Mouse (Mus musculus) retina, adult 2 months (tissue): Measurements from ENCODE around the gene Rasgrp4.
A peak's percentile ranks its signal among the peaks of the same experiment; 100 is the strongest.
"Not testable (repeated sequence)": the region's sequence is repeated elsewhere in the genome, so short reads cannot be mapped to it uniquely, and the experiment has no call there.

Experiments
- DNase-seq: peaks from one replicate; pipeline ENCODE4 v3.0.0-alpha.2; 2012; ENCODE audit warnings: low read depth, low spot score

The Rasgrp4 gene

DNA sequence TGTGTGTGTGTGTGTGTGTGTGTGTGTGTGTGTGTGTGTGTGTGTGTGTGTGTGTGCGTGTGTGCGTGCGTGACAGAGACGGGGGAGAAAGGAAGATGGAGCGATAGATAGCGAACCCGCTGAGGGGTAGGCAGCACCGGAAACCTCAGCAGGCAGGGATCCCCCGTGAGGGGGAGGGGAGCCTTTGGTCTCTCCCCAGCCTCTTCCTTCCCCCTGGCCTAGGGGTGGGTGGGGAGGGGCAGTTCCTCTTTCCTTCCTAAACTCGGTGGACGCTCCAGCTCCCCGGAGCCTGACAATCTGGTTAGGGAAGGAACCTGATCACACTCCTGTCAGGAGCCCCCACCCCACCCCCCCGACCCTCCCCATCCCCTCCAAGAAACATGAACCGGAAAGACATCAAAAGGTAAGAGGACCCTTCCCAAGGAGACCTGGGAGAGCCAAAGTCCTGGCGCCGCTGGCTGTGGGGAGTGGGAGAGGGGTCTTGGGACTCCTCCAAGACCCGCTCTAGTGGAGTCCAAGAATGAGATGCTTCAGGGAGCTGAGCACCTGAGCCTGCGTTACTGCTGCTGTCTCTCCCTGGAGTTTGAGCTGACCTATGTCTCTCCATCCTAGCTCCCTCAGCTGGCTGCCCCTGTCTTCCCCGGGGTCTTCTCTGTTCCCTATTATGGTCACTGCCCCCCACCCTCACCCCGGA is at the start of gene Rasgrp4:
Gene Rasgrp4, plus strand, starts transcription at position 159 of the 694 bp plus-strand sequence.
- DNase-seq = no peak

GRCm38 (mm10) chr7:29085981-29086380 is 48.7 kb upstream of the Rasgrp4 start:
- DNase-seq = no peak

GRCm38 (mm10) chr7:29086902-29087301 is 47.7 kb upstream of the Rasgrp4 start:
- DNase-seq = no peak

- DNase-seq = no peak
Measured at GRCm38 (mm10) chr7:29088817-29089216, 45.8 kb upstream of the Rasgrp4 start.

DNA sequence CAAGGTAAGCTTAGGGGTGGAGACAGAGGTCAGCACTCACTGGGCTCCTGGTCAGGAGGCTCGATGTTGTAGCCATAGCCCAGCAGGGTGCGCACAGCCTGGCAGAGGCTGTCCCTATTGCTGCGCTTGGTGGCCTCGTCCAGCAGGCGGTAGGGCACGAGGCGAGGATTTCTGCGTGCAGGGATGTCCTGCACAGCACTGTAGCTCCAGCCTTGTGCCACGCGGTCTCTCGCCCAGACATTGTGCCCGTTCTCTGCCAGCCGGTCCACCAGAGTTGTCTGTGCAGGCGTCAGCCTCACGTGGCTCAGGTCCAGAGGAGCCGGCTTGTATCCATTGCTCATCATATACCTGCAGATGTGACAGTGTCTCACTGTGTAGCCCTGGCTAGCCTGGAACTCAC is 37.5 kb upstream of the Rasgrp4 start:
- DNase-seq = no peak

DNA sequence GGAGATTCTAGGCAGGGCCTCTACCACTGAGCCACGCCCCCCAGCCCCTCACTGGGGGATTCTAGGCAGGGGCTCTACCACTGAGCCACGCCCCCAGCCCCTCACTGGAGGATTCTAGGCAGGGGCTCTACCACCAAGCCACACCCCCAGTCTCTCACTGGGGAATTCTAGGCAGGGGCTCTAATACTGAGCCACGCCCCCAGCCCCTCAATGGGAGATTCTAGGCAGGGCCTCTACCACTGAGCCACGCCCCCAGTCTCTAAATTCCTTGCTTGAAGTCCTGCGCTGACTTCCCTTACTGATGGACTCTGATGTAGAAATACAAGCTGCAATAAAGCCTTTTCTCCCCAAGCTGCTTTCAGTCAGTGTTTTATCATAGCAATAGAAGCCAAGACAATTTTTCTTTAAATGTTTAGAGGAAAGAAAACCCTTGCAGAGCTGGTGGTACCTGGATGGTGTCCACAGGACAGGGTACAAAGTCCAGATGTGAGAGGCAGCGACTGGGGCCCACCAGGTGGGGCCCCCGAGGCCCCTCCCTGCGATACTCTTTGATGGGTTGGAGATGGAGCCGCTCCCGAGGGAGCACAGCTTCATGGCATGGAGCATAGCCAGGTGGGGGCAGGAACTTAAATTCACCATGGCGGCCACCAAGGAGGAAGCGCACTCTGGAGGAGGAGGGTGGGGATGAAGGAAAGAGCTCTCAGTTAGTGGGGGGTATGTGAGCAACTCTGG is 33.2 kb upstream of the Rasgrp4 start:
- DNase-seq = no peak

- DNase-seq = no peak
Measured at GRCm38 (mm10) chr7:29108992-29109955, 25.4 kb upstream of the Rasgrp4 start.

DNA sequence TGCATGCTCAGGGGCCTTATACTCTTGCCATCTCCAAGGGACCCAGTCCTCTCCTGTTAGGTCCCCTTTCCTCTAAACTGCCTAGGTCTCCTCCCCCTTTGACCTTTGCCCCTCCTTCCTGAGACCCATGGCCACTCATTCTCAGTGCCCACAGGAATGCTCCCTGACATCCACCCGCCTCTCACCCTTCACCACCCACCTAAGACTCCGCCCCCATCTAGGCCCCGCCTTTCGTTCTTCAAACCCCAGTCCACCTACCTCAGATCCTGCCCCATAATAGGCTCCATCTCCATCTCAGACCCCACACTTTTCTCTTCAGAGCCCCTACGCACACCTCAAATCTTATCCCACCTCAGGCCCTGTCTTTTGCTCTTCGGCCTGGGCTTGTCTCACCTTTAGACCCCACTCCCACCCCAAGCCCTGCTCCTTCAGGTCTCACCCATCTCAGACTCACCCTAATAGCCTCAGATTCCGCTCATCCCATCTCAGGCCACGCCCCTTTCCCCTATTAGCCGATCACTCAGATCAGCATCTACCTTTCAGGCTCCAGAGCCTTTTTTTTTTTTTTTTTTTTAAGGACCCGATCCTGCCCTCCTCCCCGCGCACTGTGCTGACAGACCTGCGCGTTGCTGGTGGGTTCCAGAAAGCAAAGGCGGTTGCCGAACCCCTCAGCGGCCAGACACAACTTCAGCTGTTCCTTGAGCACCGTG is 16.4 kb upstream of the Rasgrp4 start:
- no peak for DNase-seq

DNA sequence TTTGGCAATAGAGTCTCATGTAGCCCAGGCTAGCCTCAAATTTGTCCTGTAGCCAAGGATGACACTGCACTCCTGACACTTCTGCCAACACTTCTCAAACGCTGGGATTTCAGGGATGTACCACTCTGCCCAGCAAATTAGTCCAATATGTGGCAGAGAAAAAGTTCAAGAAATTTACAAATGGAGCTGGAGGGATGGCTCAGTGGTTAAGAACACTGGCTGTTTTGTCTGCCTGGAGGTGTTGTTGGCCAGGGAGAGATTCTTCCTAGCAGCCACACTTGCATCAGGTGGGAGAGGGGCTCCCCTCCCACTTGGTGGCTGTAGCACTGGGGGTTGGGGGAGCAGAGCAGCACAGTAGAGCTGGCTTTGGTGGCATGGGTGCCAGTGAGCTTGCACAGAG is 15.1 kb upstream of the Rasgrp4 start:
- DNase-seq = no peak

DNA sequence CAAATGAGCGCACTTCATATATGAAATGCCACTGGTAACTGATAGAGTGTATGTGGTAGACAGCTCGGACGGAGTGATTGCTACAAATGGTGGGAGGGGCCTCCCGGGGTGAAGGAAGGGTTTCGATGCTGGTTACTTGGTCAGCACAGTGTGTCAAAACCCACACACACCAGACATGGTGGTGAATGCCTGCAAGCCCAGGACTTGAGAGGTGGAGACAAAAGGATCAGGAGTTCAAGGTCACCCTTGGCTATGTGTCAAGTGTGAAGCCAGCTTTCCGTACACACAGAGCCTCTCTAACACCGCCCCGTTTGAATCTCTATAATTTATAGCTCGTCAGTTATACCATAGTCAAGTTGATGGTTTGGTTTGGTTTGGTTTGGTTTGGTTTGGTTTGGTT is 11.8 kb upstream of the Rasgrp4 start:
- DNase-seq = no peak

GRCm38 (mm10) chr7:29123531-29124358 is 10.9 kb upstream of the Rasgrp4 start:
- DNase-seq = no peak

DNA sequence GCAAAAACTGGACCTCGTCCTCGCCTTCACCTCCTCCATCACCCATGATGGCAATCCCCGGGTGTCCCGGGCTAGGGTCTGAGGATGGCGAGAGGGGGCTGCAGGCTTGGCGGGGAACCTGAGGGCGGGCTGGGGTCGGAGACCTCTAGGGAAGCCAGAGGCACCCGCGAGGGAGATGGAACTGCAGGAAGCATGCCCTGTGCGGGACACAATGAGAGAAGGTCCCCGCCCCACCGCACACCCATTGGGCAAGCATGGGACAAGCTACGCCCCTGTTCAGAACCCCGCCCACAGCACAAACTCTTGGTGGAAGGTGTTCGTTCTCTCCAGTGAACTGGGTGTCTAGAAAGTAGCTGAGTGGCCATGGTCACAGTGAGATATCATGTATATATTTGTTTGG is 9.7 kb upstream of the Rasgrp4 start, which contains the start of gene Ryr1:
Gene Ryr1, minus strand, starts transcription at position 210 of the 400 bp plus-strand sequence.
- no peak for DNase-seq

DNA sequence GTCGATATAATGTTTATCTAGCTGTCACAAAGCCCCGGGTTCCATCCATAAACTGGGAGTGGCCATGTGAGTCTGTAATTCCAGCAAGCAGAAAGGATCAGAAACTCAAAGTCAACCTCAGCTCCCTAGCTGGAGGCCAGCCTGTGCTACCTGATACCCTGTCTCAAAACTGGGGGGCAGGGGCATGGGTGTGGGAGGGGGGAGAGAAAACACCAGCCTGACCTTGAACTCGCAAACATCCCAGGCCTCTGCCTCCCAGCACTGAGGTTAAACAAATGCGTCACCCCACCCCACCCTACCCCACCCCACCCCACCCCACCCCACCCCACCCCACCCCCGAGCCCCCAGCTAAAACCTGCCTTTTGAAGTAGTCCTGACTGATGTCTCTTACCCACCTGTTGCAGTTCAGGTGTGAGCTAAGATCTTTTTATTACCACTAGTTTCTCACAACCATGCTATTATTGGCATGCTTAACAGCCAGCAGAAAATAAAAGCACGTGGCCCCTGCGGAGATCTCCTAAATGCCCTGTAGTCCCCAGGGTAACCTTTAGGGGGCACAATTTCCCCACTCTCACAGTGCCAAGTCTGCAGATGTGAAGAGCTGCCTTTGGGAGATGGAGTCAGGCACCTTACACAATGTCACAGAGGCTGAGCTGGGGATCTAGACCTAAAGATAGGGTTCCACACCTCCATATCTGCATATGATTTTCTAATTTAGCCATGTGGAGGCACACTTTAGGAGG is 8.3 kb upstream of the Rasgrp4 start:
- DNase-seq = peak; percentile 30

- DNase-seq = no peak
Measured at GRCm38 (mm10) chr7:29128725-29129124, 5.9 kb upstream of the Rasgrp4 start.

DNA sequence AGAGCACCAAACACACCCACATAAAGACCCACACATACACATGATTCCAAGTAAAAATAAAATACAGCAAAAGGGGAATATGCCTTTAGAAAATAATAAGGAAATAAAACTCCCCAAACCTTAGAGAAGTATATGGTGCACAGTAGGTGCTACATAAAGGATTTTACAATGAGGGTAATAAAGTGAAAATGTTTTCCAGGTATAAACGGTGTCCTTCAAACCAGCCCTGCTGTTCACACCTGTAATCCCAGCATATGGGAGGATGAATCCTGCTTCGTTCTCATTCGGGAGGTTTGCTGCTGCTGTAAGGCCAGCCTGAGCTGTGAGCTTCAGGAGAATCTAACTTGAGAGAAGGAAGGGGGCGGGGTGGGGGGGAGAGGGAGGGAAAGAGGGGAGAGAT is 421 bp upstream of the Rasgrp4 start:
- DNase-seq = no peak

DNA sequence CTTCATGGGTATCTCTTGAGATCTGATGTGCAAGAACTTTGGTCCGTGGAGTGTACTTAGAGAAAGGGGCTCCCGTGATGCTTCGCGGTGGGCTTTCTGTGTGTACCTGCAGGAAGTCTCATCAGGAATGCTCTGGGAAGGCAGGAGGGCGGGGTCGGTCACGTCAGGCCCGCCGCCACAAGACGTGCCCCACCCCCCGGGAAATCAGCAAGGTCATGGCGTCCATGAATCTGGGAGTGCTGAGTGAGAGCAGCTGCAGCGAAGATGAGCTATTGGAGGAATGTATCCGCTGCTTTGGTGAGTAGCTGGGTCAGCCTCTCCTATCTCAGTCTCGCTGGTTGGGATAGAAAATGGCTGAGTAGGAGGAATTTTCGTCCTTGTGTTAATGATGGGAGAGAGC is 2.8 kb downstream of the Rasgrp4 start:
- no peak for DNase-seq

- not testable (repeated sequence) for DNase-seq
Measured at GRCm38 (mm10) chr7:29139237-29139636, 4.6 kb downstream of the Rasgrp4 start.

DNA sequence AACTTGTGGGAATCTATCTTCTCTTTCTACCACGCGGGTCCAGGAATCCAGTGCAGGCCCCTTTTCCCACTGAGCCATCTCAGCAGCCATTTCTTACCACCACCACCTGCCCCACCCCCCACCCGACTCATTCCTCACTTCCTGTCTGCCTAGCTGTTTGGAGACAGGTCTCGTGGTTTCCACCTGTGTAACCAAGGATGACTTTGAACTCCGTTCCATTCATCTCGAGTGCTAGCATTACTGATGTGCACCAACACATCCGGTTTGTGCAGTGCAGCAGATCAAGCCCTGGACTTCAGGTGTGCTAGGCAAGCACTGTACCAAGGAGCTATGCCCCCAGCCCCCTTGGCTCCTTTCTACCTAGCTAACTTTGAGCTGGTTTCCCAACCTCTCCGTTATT is 6.8 kb downstream of the Rasgrp4 start:
- no peak for DNase-seq

- no peak for DNase-seq
Measured at GRCm38 (mm10) chr7:29144006-29144405, 9.4 kb downstream of the Rasgrp4 start.
